Mouse (Mus musculus): ENCODE data around the gene Plpp3.
"Not testable (repeated sequence)": the region's sequence is repeated elsewhere in the genome, so short reads cannot be mapped to it uniquely, and the experiment has no call there.

Gene Plpp3

GRCm38 (mm10) chr4:105255185-105255584, 98.0 kb downstream of the Plpp3 start:
- no peak for DNase-seq (ENCODE audit: extremely low read depth, insufficient read length, low spot score)

GRCm38 (mm10) chr4:105257667-105258560, 100.8 kb downstream of the Plpp3 start:
- no peak for DNase-seq (ENCODE audit: extremely low read depth, insufficient read length, low spot score)

GRCm38 (mm10) chr4:105260385-105260784, 103.2 kb downstream of the Plpp3 start:
- no peak for DNase-seq (ENCODE audit: extremely low read depth, insufficient read length, low spot score)

GRCm38 (mm10) chr4:105260893-105261769, 104.0 kb downstream of the Plpp3 start:
- no peak for DNase-seq (ENCODE audit: extremely low read depth, insufficient read length, low spot score)

- no peak for DNase-seq (ENCODE audit: extremely low read depth, insufficient read length, low spot score)
These were observed 105.2 kb downstream of the Plpp3 start for GRCm38 (mm10) chr4:105262358-105262757.

GRCm38 (mm10) chr4:105263600-105263999, 106.5 kb downstream of the Plpp3 start:
- no peak for DNase-seq (ENCODE audit: extremely low read depth, insufficient read length, low spot score)

- no peak for DNase-seq (ENCODE audit: extremely low read depth, insufficient read length, low spot score)
These were observed 107.9 kb downstream of the Plpp3 start for GRCm38 (mm10) chr4:105265041-105265440.

- no peak for DNase-seq (ENCODE audit: extremely low read depth, insufficient read length, low spot score)
These were observed 108.5 kb downstream of the Plpp3 start for GRCm38 (mm10) chr4:105265678-105266077.

GRCm38 (mm10) chr4:105268202-105268730, 111.1 kb downstream of the Plpp3 start:
- no peak for DNase-seq (ENCODE audit: extremely low read depth, insufficient read length, low spot score)

GRCm38 (mm10) chr4:105269398-105269797, 112.3 kb downstream of the Plpp3 start:
- DNase-seq (ENCODE audit: extremely low read depth, insufficient read length, low spot score): not testable (repeated sequence)

- DNase-seq (ENCODE audit: extremely low read depth, insufficient read length, low spot score): no peak
These were observed 114.0 kb downstream of the Plpp3 start for GRCm38 (mm10) chr4:105271166-105271565.

- no peak for DNase-seq (ENCODE audit: extremely low read depth, insufficient read length, low spot score)
These were observed 115.9 kb downstream of the Plpp3 start for GRCm38 (mm10) chr4:105273034-105273433.

- DNase-seq (ENCODE audit: extremely low read depth, insufficient read length, low spot score): no peak
These were observed 116.3 kb downstream of the Plpp3 start for GRCm38 (mm10) chr4:105273486-105273885.

- DNase-seq (ENCODE audit: extremely low read depth, insufficient read length, low spot score): no peak
These were observed 118.5 kb downstream of the Plpp3 start for GRCm38 (mm10) chr4:105275616-105276015.

GRCm38 (mm10) chr4:105276062-105276795, 119.1 kb downstream of the Plpp3 start:
- DNase-seq (ENCODE audit: extremely low read depth, insufficient read length, low spot score): no peak

GRCm38 (mm10) chr4:105278161-105278560, 121.0 kb downstream of the Plpp3 start:
- no peak for DNase-seq (ENCODE audit: extremely low read depth, insufficient read length, low spot score)

GRCm38 (mm10) chr4:105278571-105279410, 121.6 kb downstream of the Plpp3 start:
- no peak for DNase-seq (ENCODE audit: extremely low read depth, insufficient read length, low spot score)

- no peak for DNase-seq (ENCODE audit: extremely low read depth, insufficient read length, low spot score)
These were observed 122.7 kb downstream of the Plpp3 start for GRCm38 (mm10) chr4:105279806-105280205.

GRCm38 (mm10) chr4:105281751-105282231, 124.6 kb downstream of the Plpp3 start:
- DNase-seq (ENCODE audit: extremely low read depth, insufficient read length, low spot score): no peak
